Mouse (Mus musculus) cerebellum, adult 9-11 months (tissue): Measurements from ENCODE around the gene Phrf1.

ENCODE experiments used
- DNase-seq: peaks from one replicate; pipeline ENCODE4 v3.0.0; 2022

Gene Phrf1

GRCm38 (mm10) chr7:141294479-141294878 lies 65.9 kb downstream of the Phrf1 start:
- DNase-seq: no peak

GRCm38 (mm10) chr7:141297926-141298650 lies 69.5 kb downstream of the Phrf1 start:
- no peak for DNase-seq

- DNase-seq: peak; percentile 91
Observed at GRCm38 (mm10) chr7:141299175-141299574, 70.6 kb downstream of the Phrf1 start.

GRCm38 (mm10) chr7:141301386-141301785 lies 72.8 kb downstream of the Phrf1 start:
- DNase-seq: peak; percentile 78

- DNase-seq: no peak
Observed at GRCm38 (mm10) chr7:141302702-141303268, 74.2 kb downstream of the Phrf1 start.

- no peak for DNase-seq
Observed at GRCm38 (mm10) chr7:141304537-141304936, 76.0 kb downstream of the Phrf1 start.
